Mouse (Mus musculus) G1E (cell line): ENCODE results near the gene Zfp143.

Experiments used
- CTCF ChIP-seq: IDR thresholded peaks from 2 replicates; pipeline ENCODE4 v1.5.1; 2012; ENCODE audit warnings: low read depth, low read length, inconsistent platforms, mixed read lengths
- GATA1 ChIP-seq: IDR thresholded peaks from 2 replicates; pipeline ENCODE4 v1.6.1; 2012; ENCODE audit warnings: borderline replicate concordance, low read length, inconsistent platforms, mixed read lengths
- TAL1 ChIP-seq: conservative IDR thresholded peaks from 2 replicates; pipeline ENCODE4 v1.6.1; 2012; ENCODE audit warnings: low read depth, low read length, inconsistent platforms, mixed read lengths

GRCm38 (mm10) chr7:110026594-110026993, 34.4 kb upstream of the Zfp143 start:
- TF ChIP-seq GATA1: no peak
- no peak for TF ChIP-seq TAL1
- TF ChIP-seq CTCF: no peak
